Mouse (Mus musculus): ENCODE measurements around the gene Nxph4. TPM values are rescaled to one million over a fixed set of nuclear protein-coding genes. Genes with fewer than 3 reads are reported as not detected.

Gene Nxph4
- polyA plus RNA-seq, 1 experiment from 2014 or later = 94.1 TPM

Other genes starting within 250 kb of the Nxph4 start
- gene Mbd6, start 245.5 kb downstream of the Nxph4 start, polyA plus RNA-seq (2014; fragmentation: Nextera tagmentation; extraction: Ambion mirVana) = 16.2 and 20.0 TPM in 2 replicates
- gene Mars, start 222.8 kb downstream of the Nxph4 start, polyA plus RNA-seq (2014; fragmentation: Nextera tagmentation; extraction: Ambion mirVana) = 113 and 124 TPM in 2 replicates
- gene Arhgap9, start 212.6 kb downstream of the Nxph4 start, polyA plus RNA-seq (2014; fragmentation: Nextera tagmentation; extraction: Ambion mirVana) = 0.88 and 1.1 TPM in 2 replicates
- gene Gli1, start 192.6 kb downstream of the Nxph4 start, polyA plus RNA-seq (2014; fragmentation: Nextera tagmentation; extraction: Ambion mirVana) = 1.3 and 1.6 TPM in 2 replicates
- gene Inhbe, start 180.1 kb downstream of the Nxph4 start, polyA plus RNA-seq (2014; fragmentation: Nextera tagmentation; extraction: Ambion mirVana) = 0.04 TPM in 1 of 2 replicates, not detected in the other
- not detected in 2 replicates for gene Inhbc, start 164.1 kb downstream of the Nxph4 start, polyA plus RNA-seq (2014; fragmentation: Nextera tagmentation; extraction: Ambion mirVana)
- 32.3 and 37.8 TPM in 2 replicates for gene R3hdm2, start 154.2 kb downstream of the Nxph4 start, polyA plus RNA-seq (2014; fragmentation: Nextera tagmentation; extraction: Ambion mirVana)
- 0.60 TPM in 1 of 2 replicates, not detected in the other for gene Stac3, start 32.9 kb downstream of the Nxph4 start, polyA plus RNA-seq (2014; fragmentation: Nextera tagmentation; extraction: Ambion mirVana)
- gene Ndufa4l2, start 19.6 kb downstream of the Nxph4 start, polyA plus RNA-seq (2014; fragmentation: Nextera tagmentation; extraction: Ambion mirVana) = 12.7 and 18.0 TPM in 2 replicates
- gene Shmt2, start 12.1 kb downstream of the Nxph4 start, polyA plus RNA-seq (2014; fragmentation: Nextera tagmentation; extraction: Ambion mirVana) = 45.6 and 47.4 TPM in 2 replicates
- 118 and 119 TPM in 2 replicates for gene Lrp1, start 86.6 kb upstream of the Nxph4 start, polyA plus RNA-seq (2014; fragmentation: Nextera tagmentation; extraction: Ambion mirVana)
- 4.7 and 5.5 TPM in 2 replicates for gene Stat6, start 108.4 kb upstream of the Nxph4 start, polyA plus RNA-seq (2014; fragmentation: Nextera tagmentation; extraction: Ambion mirVana)
- 3.3 and 4.3 TPM in 2 replicates for gene Nemp1, start 132.3 kb upstream of the Nxph4 start, polyA plus RNA-seq (2014; fragmentation: Nextera tagmentation; extraction: Ambion mirVana)
- gene Nab2, start 134.0 kb upstream of the Nxph4 start, polyA plus RNA-seq (2014; fragmentation: Nextera tagmentation; extraction: Ambion mirVana) = 2.3 and 2.6 TPM in 2 replicates
- gene Myo1a, start 170.6 kb upstream of the Nxph4 start, polyA plus RNA-seq (2014; fragmentation: Nextera tagmentation; extraction: Ambion mirVana) = 0.37 and 0.76 TPM in 2 replicates
- gene Tac2, start 189.9 kb upstream of the Nxph4 start, polyA plus RNA-seq (2014; fragmentation: Nextera tagmentation; extraction: Ambion mirVana) = 0.41 and 0.44 TPM in 2 replicates
- 4.3 and 4.7 TPM in 2 replicates for gene Zbtb39, start 205.0 kb upstream of the Nxph4 start, polyA plus RNA-seq (2014; fragmentation: Nextera tagmentation; extraction: Ambion mirVana)
- 0.70 and 0.87 TPM in 2 replicates for gene Gpr182, start 217.2 kb upstream of the Nxph4 start, polyA plus RNA-seq (2014; fragmentation: Nextera tagmentation; extraction: Ambion mirVana)
- gene Rdh1, start 225.2 kb upstream of the Nxph4 start, polyA plus RNA-seq (2014; fragmentation: Nextera tagmentation; extraction: Ambion mirVana) = 0.05 TPM in 1 of 2 replicates, not detected in the other
- gene Rdh16f1, start 225.2 kb upstream of the Nxph4 start, polyA plus RNA-seq (2014; fragmentation: Nextera tagmentation; extraction: Ambion mirVana) = not detected in 2 replicates
- gene Rdh9, start 241.8 kb upstream of the Nxph4 start, polyA plus RNA-seq (2014; fragmentation: Nextera tagmentation; extraction: Ambion mirVana) = 0.12 TPM in 1 of 2 replicates, not detected in the other